In genomic region chr19:7205753-7206736, GRCm38 (mm10) we compare ENCODE assay signal across 8 mouse cellular contexts. TPM values are rescaled to one million over a fixed set of nuclear protein-coding genes. Genes with fewer than 3 reads are reported as not detected.
DNase-seq lines count a peak whose midpoint lies in the region; ATAC-seq lines count a peak whose summit lies in the region.

Otub1 (minus strand) TSS chr19:7206316.

- no peaks in the 10 kb centered on the region for H3K9me3 ChIP-seq in hindbrain, embryonic 11.5 days (ENCODE audit: control insufficient read depth, low read length)

- WGBS in hindbrain, embryonic 11.5 days, result under 1% methylated on average over 66 of the region's 79 CpGs

- H3K27ac ChIP-seq in hindbrain, embryonic 11.5 days (ENCODE audit: low read depth, low read length), result peak within 1 kb of the TSS; percentile 97

- peak within 1 kb of the TSS; percentile 72 for H3K4me2 ChIP-seq in hindbrain, embryonic 11.5 days (replicated peaks; ENCODE audit: low read depth, low read length)

- no peaks in the 10 kb centered on the region for H3K27me3 ChIP-seq in hindbrain, embryonic 11.5 days (ENCODE audit: control insufficient read depth, insufficient read depth, low read length)

- peak; percentile 92 for DNase-seq in MN1 (ENCODE audit: low spot score)
- DNase-seq in cerebellum, adult 9-10 months, result peak; percentile 91
- peak; percentile 90 to 95 for DNase-seq in frontal cortex, adult 2 months (ENCODE audit: extremely low spot score in 1 of 2, low spot score in 1 of 2)
- peak; percentile 96 for DNase-seq in hindbrain, embryonic 11.5 days (ENCODE audit: low spot score)
- peak; percentile 90 to 92 for DNase-seq in layer of hippocampus, postnatal 10 days (ENCODE audit: low spot score in 2 of 2)
- peak; percentile 97 for DNase-seq in lung, postnatal 10 days
- peak; percentile 93 for DNase-seq in ovary, postnatal 36 days (ENCODE audit: low spot score)
- DNase-seq in thymus, postnatal 25 days, result peak; percentile 93

- H3K9ac ChIP-seq in hindbrain, embryonic 11.5 days (ENCODE audit: low read depth, low read length), result peak within 1 kb of the TSS; percentile 85

- peak; percentile 99 for ATAC-seq in hindbrain, embryonic 11.5 days (ENCODE audit: low FRiP score)

- peak within 1 kb of the TSS; percentile 73 for H3K4me3 ChIP-seq in hindbrain, embryonic 11.5 days (ENCODE audit: low read depth, low read length)

- H3K4me1 ChIP-seq in hindbrain, embryonic 11.5 days (replicated peaks; ENCODE audit: control insufficient read depth, insufficient read depth, low read length), result peaks cover 4% of the 10 kb centered on the region

- H3K36me3 ChIP-seq in hindbrain, embryonic 11.5 days (ENCODE audit: control insufficient read depth, insufficient read depth, low read length), result peaks cover 5% of the 10 kb centered on the region; the same call in 1 of the 2 replicates

RNA-seq across cellular contexts. Expression of gene Otub1, which starts in this region (rescaled TPM):
- polyA plus RNA-seq in frontal cortex, adult 2 months (2012; rRNA removed), result 253 and 260 TPM in 2 replicates
- polyA plus RNA-seq in hindbrain, embryonic 11.5 days (2014; fragmentation: Nextera tagmentation; extraction: Ambion mirVana), result 246 and 250 TPM in 2 replicates
- total RNA-seq in layer of hippocampus, postnatal 10 days (2021), result 100 to 1,000 TPM; 202 to 240 TPM

Comparison
In these comparisons a context has a peak if more than half of its experiments do, and no peak if none do; other contexts are left out.
1. Peak in every context shown above with its lines: DNase-seq, ATAC-seq, H3K4me3 ChIP-seq and H3K27ac ChIP-seq.